Mouse (Mus musculus): ENCODE results near the gene Dag1. TPM values are rescaled to one million over a fixed set of nuclear protein-coding genes. Genes with fewer than 3 reads are reported as not detected.
A peak's percentile ranks its signal among the peaks of the same experiment; 100 is the strongest.
"Not testable (repeated sequence)": the region's sequence is repeated elsewhere in the genome, so short reads cannot be mapped to it uniquely, and the experiment has no call there.

The Dag1 gene
- polyA plus RNA-seq, 1 experiment from 2014 or later = 53.7 TPM

DNA sequence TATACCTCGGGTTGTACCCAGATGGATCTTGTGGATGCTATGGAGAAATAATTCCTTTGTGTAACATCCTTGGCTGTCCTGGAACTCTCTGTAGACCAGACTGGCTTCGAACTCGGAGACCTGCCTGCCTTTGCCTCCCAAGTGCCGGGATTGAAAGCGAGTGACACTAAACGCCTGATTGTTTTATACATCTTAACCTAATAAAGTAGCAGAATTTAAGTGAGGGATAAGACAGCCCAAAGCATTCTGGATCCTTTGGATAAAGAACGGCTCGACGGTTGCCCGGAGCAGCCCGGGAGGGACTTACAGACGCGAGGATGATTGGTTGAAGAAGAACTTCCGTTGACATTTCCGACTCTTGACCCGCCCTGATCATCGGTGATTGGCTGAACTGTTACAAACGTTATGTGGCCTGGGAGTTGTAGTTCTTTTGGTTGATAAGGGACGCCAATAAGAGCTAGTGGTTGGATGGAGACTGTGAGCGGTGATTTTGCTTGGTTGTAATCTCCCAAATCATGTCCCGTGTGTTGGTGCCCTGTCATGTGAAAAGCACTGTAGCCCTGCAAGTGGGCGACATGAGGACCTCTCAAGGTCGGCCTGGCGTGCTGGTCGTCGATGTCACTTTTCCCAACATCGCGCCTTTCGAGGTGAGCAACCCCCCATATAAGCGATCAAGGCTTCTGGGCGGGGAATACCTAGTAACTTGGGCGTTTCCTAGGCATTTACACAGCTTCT is 26.4 kb upstream of the Dag1 start, which contains the start of gene Nicn1:
Gene Nicn1 (plus strand): TSS at position 414 of the 735 bp plus-strand sequence.
- peak; percentile 96 for ATAC-seq (ENCODE audit: insufficient number of reproducible peaks, insufficient read depth, low FRiP score, low TSS enrichment)
- WGBS = under 1% methylated on average over 32 of the region's 32 CpGs
- Histone ChIP-seq H3K9me3 (no peaks in the 10 kb centered on the region), H3K27me3 (no peaks in the 10 kb centered on the region), H3K4me2 (replicated peaks) (peak within 1 kb of the TSS; percentile 54), H3K4me1 (peaks cover 4% of the 10 kb centered on the region), H3K36me3 (peaks cover 19% of the 10 kb centered on the region), H3K4me3 (peak within 1 kb of the TSS; percentile 50), H3K27ac (peak within 1 kb of the TSS; percentile 91), H3K9ac (peak within 1 kb of the TSS; percentile 56)

DNA sequence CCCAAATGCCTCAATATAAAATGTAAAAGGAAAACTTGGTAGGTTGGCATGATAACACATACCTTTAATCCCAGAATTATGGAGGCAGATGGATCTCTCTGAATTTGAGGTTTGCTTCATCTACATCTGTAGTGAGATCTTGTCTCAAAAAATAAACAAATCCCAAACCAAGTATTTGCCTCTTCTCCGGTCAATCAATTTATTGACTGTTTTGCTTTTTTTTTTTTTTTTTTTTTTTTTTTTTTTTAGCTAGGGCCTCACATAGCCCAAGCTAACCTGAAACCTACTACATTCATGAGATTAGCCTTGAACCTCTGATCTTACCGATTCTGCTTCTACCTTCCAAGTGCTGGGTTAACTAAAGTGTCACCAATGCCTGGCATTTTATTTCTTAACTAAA is 25.6 kb upstream of the Dag1 start:
- 42% methylated on average over 2 of the region's 2 CpGs for WGBS
- Histone ChIP-seq H3K9ac (peak overlapping the region; percentile 56; the same call in 1 of the 2 replicates), H3K27ac (no peak overlapping the region), H3K4me2 (replicated peaks) (peak overlapping the region; percentile 54), H3K36me3 (peaks cover 11% of the 10 kb centered on the region), H3K27me3 (no peaks in the 10 kb centered on the region), H3K4me3 (peak overlapping the region; percentile 50; the same call in 1 of the 2 replicates), H3K4me1 (peaks cover 4% of the 10 kb centered on the region), H3K9me3 (no peaks in the 10 kb centered on the region)
- no peak for ATAC-seq (ENCODE audit: insufficient number of reproducible peaks, insufficient read depth, low FRiP score, low TSS enrichment)

DNA sequence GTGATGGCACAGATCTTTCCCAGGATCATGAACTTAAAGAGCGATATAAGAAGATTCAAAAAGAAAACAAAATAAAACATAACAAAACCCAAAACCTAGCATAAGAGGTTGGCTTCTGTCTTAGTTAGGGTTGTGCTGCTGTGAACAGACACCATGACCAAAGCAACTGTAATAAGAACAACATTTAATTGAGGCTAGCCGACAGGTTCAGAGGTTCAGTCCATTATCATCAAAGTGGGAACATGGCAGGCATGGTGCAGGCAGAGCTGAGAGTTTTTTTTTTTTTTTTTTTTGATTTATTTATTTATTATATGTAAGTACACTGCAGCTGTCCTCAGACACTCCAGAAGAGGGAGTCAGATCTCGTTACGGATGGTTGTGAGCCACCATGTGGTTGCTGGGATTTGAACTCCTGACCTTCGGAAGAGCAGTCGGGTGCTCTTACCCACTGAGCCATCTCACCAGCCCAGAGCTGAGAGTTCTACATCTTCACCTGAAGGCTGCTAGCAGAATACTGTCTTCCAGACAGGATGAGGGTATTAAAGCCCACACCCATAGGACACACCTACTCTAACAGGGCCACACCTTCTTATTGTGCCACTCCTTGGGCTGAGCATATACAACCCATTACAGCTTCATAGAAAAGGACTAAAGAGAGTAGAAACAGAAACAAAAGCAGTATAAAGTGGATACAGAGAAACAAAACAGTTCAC is 23.9 kb upstream of the Dag1 start:
- H3K4me3 ChIP-seq; H3K4me2 ChIP-seq (replicated peaks); H3K27ac ChIP-seq; H3K27me3 ChIP-seq; H3K36me3 ChIP-seq; ATAC-seq (ENCODE audit: insufficient number of reproducible peaks, insufficient read depth, low FRiP score, low TSS enrichment); H3K9me3 ChIP-seq; H3K4me1 ChIP-seq; H3K9ac ChIP-seq: not testable (repeated sequence)
- WGBS = 86% methylated on average over 6 of the region's 6 CpGs

GRCm38 (mm10) chr9:108284410-108284809 is 20.7 kb upstream of the Dag1 start:
- ATAC-seq (ENCODE audit: insufficient number of reproducible peaks, insufficient read depth, low FRiP score, low TSS enrichment) = no peak
- Histone ChIP-seq H3K9me3 (no peaks in the 10 kb centered on the region), H3K36me3 (no peaks in the 10 kb centered on the region), H3K9ac (no peak overlapping the region), H3K4me1 (no peaks in the 10 kb centered on the region), H3K27me3 (no peaks in the 10 kb centered on the region), H3K27ac (no peak overlapping the region), H3K4me3 (no peak overlapping the region), H3K4me2 (replicated peaks) (no peak overlapping the region)
- WGBS = 9% methylated on average over 6 of the region's 6 CpGs

- WGBS = 41% methylated on average over 8 of the region's 8 CpGs
- no peaks in the 10 kb centered on the region for H3K9me3 ChIP-seq
- no peak overlapping the region for H3K4me3 ChIP-seq
- H3K27ac ChIP-seq = no peak overlapping the region
- H3K9ac ChIP-seq = no peak overlapping the region
- no peaks in the 10 kb centered on the region for H3K4me1 ChIP-seq
- H3K27me3 ChIP-seq = no peaks in the 10 kb centered on the region
- H3K4me2 ChIP-seq (replicated peaks) = no peak overlapping the region
- ATAC-seq (ENCODE audit: insufficient number of reproducible peaks, insufficient read depth, low FRiP score, low TSS enrichment) = no peak
- no peaks in the 10 kb centered on the region for H3K36me3 ChIP-seq
Measured at GRCm38 (mm10) chr9:108280071-108280828, 16.5 kb upstream of the Dag1 start.

GRCm38 (mm10) chr9:108278697-108279450 is 15.1 kb upstream of the Dag1 start:
- Histone ChIP-seq H3K27me3 (no peaks in the 10 kb centered on the region), H3K4me1 (0 out of 2 replicates have a peak, but pooled peaks cover 8% of the 10 kb centered on the region), H3K4me3 (no peak overlapping the region), H3K36me3 (no peaks in the 10 kb centered on the region), H3K27ac (no peak overlapping the region), H3K9ac (no peak overlapping the region), H3K4me2 (replicated peaks) (no peak overlapping the region), H3K9me3 (no peaks in the 10 kb centered on the region)
- no peak for ATAC-seq (ENCODE audit: insufficient number of reproducible peaks, insufficient read depth, low FRiP score, low TSS enrichment)
- 67% methylated on average over 10 of the region's 10 CpGs for WGBS

GRCm38 (mm10) chr9:108275331-108275659 is 11.5 kb upstream of the Dag1 start:
- Histone ChIP-seq H3K9ac (no peak overlapping the region), H3K9me3 (no peaks in the 10 kb centered on the region), H3K27me3 (no peaks in the 10 kb centered on the region), H3K4me3 (no peak overlapping the region), H3K4me2 (replicated peaks) (no peak overlapping the region), H3K27ac (no peak overlapping the region), H3K4me1 (0 out of 2 replicates have a peak, but pooled peaks cover 15% of the 10 kb centered on the region), H3K36me3 (no peaks in the 10 kb centered on the region)
- WGBS = 59% methylated on average over 6 of the region's 6 CpGs
- ATAC-seq (ENCODE audit: insufficient number of reproducible peaks, insufficient read depth, low FRiP score, low TSS enrichment) = no peak

DNA sequence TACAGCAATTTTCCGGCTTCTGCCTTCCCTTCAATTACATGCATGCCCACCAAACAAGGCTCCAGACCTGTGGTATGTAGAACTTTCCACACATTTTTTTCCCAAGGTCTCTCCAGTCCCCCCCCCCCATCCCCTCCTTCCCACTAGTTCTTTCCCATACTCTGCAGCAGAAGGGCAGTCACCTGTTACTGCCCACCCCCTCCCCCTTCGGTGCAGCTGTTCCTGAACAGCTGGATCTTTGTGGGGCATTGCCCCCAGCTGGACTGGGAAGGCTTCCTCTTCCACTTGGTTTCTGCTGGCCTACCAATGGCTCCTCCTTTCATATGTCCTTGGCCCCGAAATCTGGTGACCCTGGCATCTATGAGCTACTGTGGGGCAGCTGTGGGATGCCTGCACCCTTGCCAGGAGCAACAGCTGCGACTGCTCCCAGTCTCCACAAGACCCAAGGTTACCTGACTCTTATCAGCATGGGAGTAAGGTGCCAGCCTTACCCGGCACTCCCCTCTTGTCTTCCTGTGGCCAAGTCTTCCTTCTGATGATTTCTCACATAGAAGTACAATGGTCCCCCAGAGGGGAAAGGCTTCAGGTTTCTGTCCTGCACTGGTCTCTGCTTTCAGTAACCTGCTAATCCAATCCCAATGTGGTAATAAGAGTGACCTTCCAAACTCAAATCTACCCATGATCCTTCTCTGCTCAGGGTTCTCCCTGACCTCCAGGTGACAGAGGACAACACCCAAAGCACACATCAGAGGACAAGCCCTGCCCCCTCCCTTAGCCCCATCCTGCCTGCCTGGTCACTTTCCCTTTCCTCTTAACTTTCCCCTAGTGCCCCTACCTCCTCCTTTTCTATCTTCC is 10.9 kb upstream of the Dag1 start:
- no peak for ATAC-seq (ENCODE audit: insufficient number of reproducible peaks, insufficient read depth, low FRiP score, low TSS enrichment)
- WGBS = 80% methylated on average over 5 of the region's 5 CpGs

DNA sequence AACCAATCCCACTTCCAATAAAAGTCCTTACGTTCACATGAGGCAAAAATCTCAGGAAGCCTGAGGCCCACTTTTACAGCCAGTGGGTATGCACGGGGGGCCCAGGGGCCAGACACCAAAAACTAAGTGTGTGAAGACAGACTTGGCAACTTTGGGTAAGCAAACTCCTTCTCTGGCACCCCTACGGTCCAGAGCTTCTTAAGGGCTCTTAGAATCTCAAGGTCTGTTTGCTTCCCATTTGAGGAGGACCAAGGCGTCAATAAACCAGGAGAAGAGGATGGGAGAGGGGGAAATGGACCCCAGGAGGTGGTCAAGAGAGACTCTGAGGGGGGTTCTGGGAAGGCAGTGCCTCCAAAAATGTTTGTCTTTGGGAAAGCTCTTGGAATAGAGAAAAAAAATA is 9.7 kb upstream of the Dag1 start:
- Histone ChIP-seq H3K27ac (no peak overlapping the region), H3K4me2 (replicated peaks) (no peak overlapping the region), H3K9me3 (no peaks in the 10 kb centered on the region), H3K4me3 (no peak overlapping the region), H3K27me3 (no peaks in the 10 kb centered on the region), H3K9ac (no peak overlapping the region), H3K36me3 (no peaks in the 10 kb centered on the region), H3K4me1 (0 out of 2 replicates have a peak, but pooled peaks cover 15% of the 10 kb centered on the region)
- 74% methylated on average over 4 of the region's 4 CpGs for WGBS
- no peak for ATAC-seq (ENCODE audit: insufficient number of reproducible peaks, insufficient read depth, low FRiP score, low TSS enrichment)

More for the DNA sequence above, 10.9 kb upstream of the Dag1 start:
- no peak overlapping the region for H3K27ac ChIP-seq
- no peaks in the 10 kb centered on the region for H3K27me3 ChIP-seq
- H3K4me2 ChIP-seq (replicated peaks) = no peak overlapping the region
- H3K9ac ChIP-seq = no peak overlapping the region
- H3K4me3 ChIP-seq = no peak overlapping the region
- 0 out of 2 replicates have a peak, but pooled peaks cover 15% of the 10 kb centered on the region for H3K4me1 ChIP-seq
- H3K9me3 ChIP-seq = no peaks in the 10 kb centered on the region
- no peaks in the 10 kb centered on the region for H3K36me3 ChIP-seq

- H3K9me3 ChIP-seq = no peaks in the 10 kb centered on the region
- 63% methylated on average over 5 of the region's 5 CpGs for WGBS
- 0 out of 2 replicates have a peak, but pooled peaks cover 15% of the 10 kb centered on the region for H3K4me1 ChIP-seq
- no peaks in the 10 kb centered on the region for H3K36me3 ChIP-seq
- 0 out of 2 replicates have a peak overlapping the region, but pooled peaks have one; percentile 23 for H3K27ac ChIP-seq
- no peak overlapping the region for H3K4me2 ChIP-seq (replicated peaks)
- H3K4me3 ChIP-seq = no peak overlapping the region
- ATAC-seq (ENCODE audit: insufficient number of reproducible peaks, insufficient read depth, low FRiP score, low TSS enrichment) = no peak
- H3K27me3 ChIP-seq = no peaks in the 10 kb centered on the region
- no peak overlapping the region for H3K9ac ChIP-seq
Measured at GRCm38 (mm10) chr9:108272691-108273090, 8.9 kb upstream of the Dag1 start.
